Mouse (Mus musculus) lung, embryonic 15.5 days (tissue): ENCODE data around the gene Irak1. TPM values are rescaled to one million over a fixed set of nuclear protein-coding genes. Genes with fewer than 3 reads are reported as not detected.

ENCODE experiments used
- microRNA counts: library from miRNA; unstranded; fragments of <30 nt; microRNA quantifications from one replicate; lab custom pipeline; 2016
- microRNA-seq: library from miRNA; unstranded; fragments of <30 nt; microRNA quantifications from one replicate; pipeline ENCODE4, GENCODE M21; 2016
- polyA plus RNA-seq: library from polyadenylated mRNA; unstranded; fragments of >200 nt; fragmentation: Nextera tagmentation; extraction: Ambion mirVana; gene quantifications from 2 replicates; pipeline ENCODE4 v1.2.1, GENCODE M21; 2015

Irak1 gene
- polyA plus RNA-seq, 1 experiment from 2014 or later: 67.9 TPM

MicroRNAs encoded within 50 kb of the gene (microRNA counts, 519-probe panel; counts per million panel counts)
- 19.7 counts per million for microRNA mmu-miR-718 (lab: Ali Mortazavi, UCI)

Small RNA genes lying within 50 kb of the gene (microRNA-seq; reads per million reads assigned to microRNA genes)
- 2.4 reads per million, percentile 8 among the genes with 10 or more reads in this experiment for gene Mir5132
- gene Mir718: not detected

Other genes with a start within 250 kb of the Irak1 start
- gene Srpk3, start 249.5 kb downstream of the Irak1 start, polyA plus RNA-seq: 3.7 and 5.4 TPM in 2 replicates
- gene Idh3g, start 237.0 kb downstream of the Irak1 start, polyA plus RNA-seq: 225 and 230 TPM in 2 replicates
- gene Ssr4, start 236.9 kb downstream of the Irak1 start, polyA plus RNA-seq: 178 and 183 TPM in 2 replicates
- gene Pdzd4, start 198.9 kb downstream of the Irak1 start, polyA plus RNA-seq: 0.47 and 0.67 TPM in 2 replicates
- 0.13 and 0.14 TPM in 2 replicates for gene Avpr2, start 131.8 kb downstream of the Irak1 start, polyA plus RNA-seq
- 2.7 and 2.9 TPM in 2 replicates for gene L1cam, start 127.8 kb downstream of the Irak1 start, polyA plus RNA-seq
- gene Arhgap4, start 102.0 kb downstream of the Irak1 start, polyA plus RNA-seq: 2.0 and 4.3 TPM in 2 replicates
- 138 and 143 TPM in 2 replicates for gene Naa10, start 102.0 kb downstream of the Irak1 start, polyA plus RNA-seq
- 34.1 and 35.1 TPM in 2 replicates for gene Renbp, start 93.1 kb downstream of the Irak1 start, polyA plus RNA-seq
- gene Hcfc1, start 57.6 kb downstream of the Irak1 start, polyA plus RNA-seq: 52.9 and 56.8 TPM in 2 replicates
- not detected in 2 replicates for gene Opn1mw, start 103.5 kb upstream of the Irak1 start, polyA plus RNA-seq
- gene Mecp2, start 111.4 kb upstream of the Irak1 start, polyA plus RNA-seq: 13.1 and 15.1 TPM in 2 replicates
- gene Tex28, start 143.9 kb upstream of the Irak1 start, polyA plus RNA-seq: not detected in 2 replicates
- not detected in 2 replicates for gene Tktl1, start 153.3 kb upstream of the Irak1 start, polyA plus RNA-seq
- 361 and 366 TPM in 2 replicates for gene Flna, start 225.9 kb upstream of the Irak1 start, polyA plus RNA-seq
- gene Emd, start 230.8 kb upstream of the Irak1 start, polyA plus RNA-seq: 23.2 and 24.7 TPM in 2 replicates
- 846 and 923 TPM in 2 replicates for gene Rpl10, start 246.9 kb upstream of the Irak1 start, polyA plus RNA-seq